Mouse (Mus musculus): ENCODE results near the gene Scgb2b27.
"Not testable (repeated sequence)": the region's sequence is repeated elsewhere in the genome, so short reads cannot be mapped to it uniquely, and the experiment has no call there.

The Scgb2b27 gene

GRCm38 (mm10) chr7:34013842-34014241 lies at the start of gene Scgb2b27:
TSS of gene Scgb2b27 (minus strand) at chr7:34013942.
- no peak for DNase-seq

GRCm38 (mm10) chr7:34036076-34036815 lies 22.5 kb upstream of the Scgb2b27 start:
- not testable (repeated sequence) for DNase-seq

GRCm38 (mm10) chr7:34034579-34034978 lies 20.8 kb upstream of the Scgb2b27 start:
- DNase-seq, result not testable (repeated sequence)

- DNase-seq, result no peak
These were observed 16.3 kb upstream of the Scgb2b27 start for GRCm38 (mm10) chr7:34030026-34030425.

GRCm38 (mm10) chr7:34027202-34027601 lies 13.5 kb upstream of the Scgb2b27 start:
- DNase-seq, result not testable (repeated sequence)

- no peak for DNase-seq
These were observed 11.9 kb upstream of the Scgb2b27 start for GRCm38 (mm10) chr7:34025641-34026040.

- not testable (repeated sequence) for DNase-seq
These were observed 7.4 kb upstream of the Scgb2b27 start, which contains the start of gene Scgb1b27 for GRCm38 (mm10) chr7:34021183-34021582. TSS of gene Scgb1b27 (plus strand) at chr7:34021483.

- peak; percentile 49 for DNase-seq
These were observed 31.5 kb downstream of the Scgb2b27 start for GRCm38 (mm10) chr7:33982281-33982680.
